Mouse (Mus musculus) heart, adult 2 months (tissue): ENCODE results near the gene Grm5. TPM values are rescaled to one million over a fixed set of nuclear protein-coding genes. Genes with fewer than 3 reads are reported as not detected.

ENCODE experiments used
- DNase-seq, 2 experiments: peaks; one replicate each; pipeline ENCODE4 v3.0.0; 2021
- H3K27ac ChIP-seq: fragments of 200-600 bp; 2 replicates; pipeline ENCODE4 v1.8.1; 2022
- H3K27me3 ChIP-seq: fragments of 200-500 bp; 2 replicates; pipeline ENCODE4 v1.6.1; 2012; ENCODE audit warnings: mild to moderate bottlenecking, low read length, inconsistent platforms, mixed read lengths; ENCODE audit not compliant: control insufficient read depth, insufficient read depth
- H3K36me3 ChIP-seq: fragments of 200-500 bp; 2 replicates; pipeline ENCODE4 v1.6.1; 2012; ENCODE audit warnings: low read length, inconsistent platforms; ENCODE audit not compliant: control insufficient read depth, insufficient read depth
- H3K4me1 ChIP-seq: fragments of 200-500 bp; 2 replicates; pipeline ENCODE4 v1.6.1; 2011; ENCODE audit warnings: low read length; ENCODE audit not compliant: control insufficient read depth, insufficient read depth
- H3K4me3 ChIP-seq: fragments of 200-600 bp; 2 replicates; pipeline ENCODE4 v1.8.1; 2022
- H3K79me2 ChIP-seq: fragments of 200-500 bp; replicated peaks from 2 replicates; pipeline ENCODE4 v1.6.1; 2012; ENCODE audit warnings: mild to moderate bottlenecking, inconsistent platforms, low read length, moderate library complexity, mixed read lengths; ENCODE audit not compliant: control insufficient read depth, insufficient read depth
- H3K9ac ChIP-seq: fragments of 200-500 bp; 2 replicates; pipeline ENCODE4 v1.6.1; 2012; ENCODE audit warnings: low read depth, mild to moderate bottlenecking, control low read depth, inconsistent platforms, low read length, mixed read lengths
- CTCF ChIP-seq: fragments of 200-600 bp; IDR thresholded peaks from 2 replicates; pipeline ENCODE4 v1.8.1; 2022; ENCODE audit warnings: antibody characterized with exemption, mild to moderate bottlenecking, moderate library complexity
- EP300 ChIP-seq: fragments of 200-500 bp; IDR thresholded peaks from 2 replicates; pipeline ENCODE4 v1.6.1; 2011; ENCODE audit warnings: low read depth, low read length, control low read depth; ENCODE audit not compliant: insufficient read depth
- POLR2A ChIP-seq: fragments of 200-500 bp; IDR thresholded peaks from 2 replicates; pipeline ENCODE4 v1.6.1; 2011; ENCODE audit warnings: mild to moderate bottlenecking, low read depth, low read length, control low read depth; ENCODE audit not compliant: insufficient read depth
- WGBS: fragments of 180-500 bp; shearing (Covaris S2); methylation state at CpG from one replicate; pipeline ENCODE4 v1.1.7; 2018; 5-methylcytosine and 5-hydroxymethylcytosine counted together
- intact Hi-C: fragments of 180-260 bp; cut with DNase I; formaldehyde crosslinking; loops from one replicate; pipeline ENCODE4 v1.15.1; 2025
- polyA plus RNA-seq: library from polyadenylated mRNA; depleted of rRNA; stranded (reverse); fragments of >200 nt; gene quantifications from 2 replicates; pipeline ENCODE4 v1.2.3, GENCODE M21; 2012
- total RNA-seq, 2 experiments: library from RNA; stranded (reverse); gene quantifications; 2 replicates each; pipeline ENCODE4 v1.2.3; 2021

Grm5 gene
- total and polyA plus RNA-seq, 3 experiments = not detected

DNA sequence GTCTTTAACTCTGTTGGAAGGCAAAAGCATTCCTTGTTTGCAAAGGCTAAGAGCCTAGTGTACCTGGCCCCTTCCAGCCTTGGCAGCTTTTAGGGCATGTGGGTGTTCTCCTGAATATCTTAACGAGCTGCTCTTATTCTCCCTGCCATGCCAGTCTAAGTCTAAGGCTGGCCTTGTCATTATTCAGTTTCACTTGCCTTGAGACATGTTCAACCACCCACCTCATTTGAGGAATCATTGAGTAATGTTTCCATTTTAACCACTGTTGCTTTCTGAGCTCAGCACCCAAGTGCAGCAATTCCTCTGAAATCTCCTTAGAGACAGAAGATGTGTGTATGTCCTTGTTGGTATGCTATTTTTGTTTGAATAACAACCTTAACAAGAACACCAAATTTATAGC lies 134.7 kb downstream of the Grm5 start:
- DNase-seq = no peak
- no peak for TF ChIP-seq CTCF
- no peak for TF ChIP-seq EP300
- TF ChIP-seq POLR2A = no peak

DNA sequence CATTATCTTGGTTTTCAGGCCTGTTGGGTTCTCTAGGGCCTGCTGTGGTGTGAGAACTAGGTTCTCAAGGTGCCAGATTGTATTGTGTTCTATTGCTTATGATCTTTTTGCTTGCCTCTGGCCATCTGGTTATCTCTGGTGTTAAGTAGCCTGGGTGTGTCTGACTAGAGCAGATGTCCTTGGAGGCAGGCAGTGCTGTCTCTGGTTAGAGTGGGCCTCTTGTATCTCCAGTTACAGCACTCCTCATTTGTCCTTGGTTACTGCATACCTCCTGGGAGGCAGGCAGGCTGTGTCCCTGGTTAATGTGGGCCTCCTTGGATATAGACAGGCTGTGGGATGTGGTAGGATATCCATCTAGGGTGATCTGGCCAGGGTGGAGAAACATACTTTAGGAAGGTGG lies 150.5 kb downstream of the Grm5 start:
- TF ChIP-seq POLR2A (no peak), CTCF (no peak), EP300 (no peak)
- Histone ChIP-seq H3K9ac (no peak overlapping the region), H3K4me3 (no peak overlapping the region), H3K79me2 (no peaks in the 10 kb centered on the region), H3K4me1 (no peaks in the 10 kb centered on the region), H3K36me3 (no peaks in the 10 kb centered on the region), H3K27me3 (no peaks in the 10 kb centered on the region), H3K27ac (no peak overlapping the region)
- DNase-seq = no peak
- intact Hi-C loops = no loop called here

More for the DNA sequence above, 134.7 kb downstream of the Grm5 start:
- 58% methylated on average over 1 of the region's 1 CpGs for WGBS
- intact Hi-C loops = no loop called here
- H3K9ac ChIP-seq = no peak overlapping the region
- H3K27me3 ChIP-seq = no peaks in the 10 kb centered on the region
- no peaks in the 10 kb centered on the region for H3K36me3 ChIP-seq
- no peak overlapping the region for H3K27ac ChIP-seq
- H3K4me3 ChIP-seq = no peak overlapping the region
- H3K79me2 ChIP-seq = no peaks in the 10 kb centered on the region
- H3K4me1 ChIP-seq = no peaks in the 10 kb centered on the region

DNA sequence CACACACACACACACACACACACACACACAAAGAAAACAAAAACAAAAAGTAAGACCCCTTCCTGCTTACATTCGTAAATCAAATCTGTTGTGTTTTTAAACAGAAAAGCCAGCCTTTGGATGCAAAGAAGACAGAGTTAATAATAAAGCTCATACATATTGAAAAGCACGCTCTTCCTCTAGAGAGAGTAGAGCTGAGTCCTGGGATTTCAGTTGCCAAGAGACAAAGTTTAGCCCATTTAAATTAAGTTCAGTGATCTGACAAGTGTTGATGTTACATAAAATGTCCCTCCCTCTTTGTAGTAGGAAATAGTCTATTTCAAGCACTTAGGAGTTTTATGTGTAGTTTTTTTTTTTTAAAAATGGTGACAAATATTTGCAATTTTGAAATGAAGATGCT lies 178.0 kb downstream of the Grm5 start:
- no peaks in the 10 kb centered on the region for H3K27me3 ChIP-seq
- TF ChIP-seq POLR2A (no peak), EP300 (no peak), CTCF (no peak)
- no peak overlapping the region for H3K9ac ChIP-seq
- intact Hi-C loops = no loop called here
- DNase-seq = no peak
- no peaks in the 10 kb centered on the region for H3K36me3 ChIP-seq
- 70% methylated on average over 2 of the region's 2 CpGs for WGBS
- H3K27ac ChIP-seq = no peak overlapping the region
- H3K79me2 ChIP-seq = no peaks in the 10 kb centered on the region
- H3K4me3 ChIP-seq = no peak overlapping the region
- no peaks in the 10 kb centered on the region for H3K4me1 ChIP-seq

DNA sequence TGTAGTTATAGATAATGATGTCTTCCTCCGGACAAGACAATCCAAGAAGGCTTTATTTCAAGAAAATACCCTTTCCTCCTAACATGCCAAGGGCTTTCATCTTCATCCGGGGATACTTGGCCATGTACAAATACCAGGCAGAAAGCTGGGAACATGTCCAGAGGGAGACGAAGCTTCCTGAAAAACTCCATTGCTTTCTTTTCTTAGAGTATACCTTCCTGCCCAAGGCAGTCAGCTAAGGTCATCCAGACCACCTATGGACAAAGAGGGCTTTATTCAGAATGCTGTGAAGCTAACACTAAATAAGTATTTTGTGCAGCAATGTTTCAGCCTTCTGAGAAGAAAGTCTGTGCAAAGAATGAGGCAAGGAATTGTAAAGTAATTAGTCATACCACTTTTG lies 178.4 kb downstream of the Grm5 start:
- Histone ChIP-seq H3K27me3 (no peaks in the 10 kb centered on the region), H3K4me1 (no peaks in the 10 kb centered on the region), H3K36me3 (no peaks in the 10 kb centered on the region), H3K79me2 (no peaks in the 10 kb centered on the region), H3K9ac (no peak overlapping the region), H3K27ac (no peak overlapping the region), H3K4me3 (no peak overlapping the region)
- no peak for DNase-seq
- WGBS = 37% methylated on average over 3 of the region's 3 CpGs
- intact Hi-C loops = no loop called here
- no peak for TF ChIP-seq CTCF

DNA sequence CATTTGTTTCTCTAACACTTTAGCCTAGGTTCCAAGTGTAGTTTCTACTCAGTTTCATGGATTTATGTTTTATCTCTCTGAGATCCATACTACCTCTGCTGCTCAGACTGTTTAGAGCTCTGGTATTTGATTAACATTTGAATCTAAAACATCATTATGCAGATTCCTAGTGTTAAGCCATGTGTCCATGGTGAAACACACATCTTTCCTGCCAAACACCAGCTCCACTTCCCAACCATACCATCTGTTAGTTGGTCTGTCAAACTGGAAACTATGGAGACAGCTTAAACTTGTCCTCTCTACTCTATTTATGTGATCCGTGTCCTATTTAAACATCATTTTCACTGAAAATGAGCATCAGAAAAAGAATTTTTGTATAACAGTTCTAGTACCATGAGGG lies 203.6 kb downstream of the Grm5 start:
- no peaks in the 10 kb centered on the region for H3K79me2 ChIP-seq
- TF ChIP-seq POLR2A = no peak
- TF ChIP-seq EP300 = no peak
- no peak for TF ChIP-seq CTCF
- H3K4me1 ChIP-seq = no peaks in the 10 kb centered on the region
- H3K9ac ChIP-seq = no peak overlapping the region
- DNase-seq = no peak
- WGBS = 82% methylated on average over 1 of the region's 1 CpGs
- intact Hi-C loops = no loop called here
- no peaks in the 10 kb centered on the region for H3K36me3 ChIP-seq
- no peak overlapping the region for H3K4me3 ChIP-seq
- no peaks in the 10 kb centered on the region for H3K27me3 ChIP-seq
- no peak overlapping the region for H3K27ac ChIP-seq

DNA sequence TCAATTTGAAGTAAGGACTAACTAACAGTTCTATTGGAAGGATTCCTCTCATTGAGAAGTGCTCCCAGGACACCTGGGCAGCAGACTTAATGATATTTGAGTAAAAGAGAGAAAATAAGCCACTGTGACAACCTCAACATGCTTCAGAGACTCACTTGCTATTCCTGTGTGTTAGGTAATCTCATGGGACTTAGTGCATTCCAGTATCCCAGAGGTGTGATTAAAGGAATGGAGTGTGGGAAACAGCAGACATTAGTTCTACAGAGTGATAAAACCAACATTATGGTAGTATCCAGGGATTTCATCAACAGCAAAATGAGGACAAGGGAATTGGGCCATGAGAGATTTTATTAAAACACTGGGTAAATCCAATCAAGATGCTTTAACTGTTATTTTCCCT lies 205.0 kb downstream of the Grm5 start:
- no peak for DNase-seq
- H3K36me3 ChIP-seq = no peaks in the 10 kb centered on the region
- no peak overlapping the region for H3K27ac ChIP-seq
- H3K4me1 ChIP-seq = no peaks in the 10 kb centered on the region
- H3K4me3 ChIP-seq = no peak overlapping the region
- no peaks in the 10 kb centered on the region for H3K79me2 ChIP-seq
- TF ChIP-seq EP300 (no peak), CTCF (no peak), POLR2A (no peak)
- H3K9ac ChIP-seq = no peak overlapping the region
- intact Hi-C loops = no loop called here
- no peaks in the 10 kb centered on the region for H3K27me3 ChIP-seq

DNA sequence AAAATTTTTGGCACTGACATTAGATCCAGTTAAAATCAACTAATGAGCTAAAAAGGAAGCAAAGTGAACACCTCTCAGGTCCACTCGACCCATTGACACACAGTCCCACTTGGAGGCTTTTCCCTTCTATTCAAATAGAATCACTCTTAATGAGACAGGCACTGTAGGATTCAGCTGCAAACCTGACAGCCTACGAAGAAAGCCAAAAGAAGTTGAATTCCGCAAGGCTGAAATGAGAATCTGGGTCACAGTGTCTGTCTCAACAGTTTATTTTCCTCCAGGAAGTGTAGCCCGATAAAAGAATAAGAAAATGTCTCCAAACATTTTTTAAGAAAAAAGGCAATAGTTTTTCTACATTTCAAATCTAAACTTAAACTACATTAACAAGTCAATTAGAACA lies 209.9 kb downstream of the Grm5 start:
- H3K27ac ChIP-seq = no peak overlapping the region
- no peaks in the 10 kb centered on the region for H3K36me3 ChIP-seq
- 69% methylated on average over 4 of the region's 4 CpGs for WGBS
- H3K79me2 ChIP-seq = no peaks in the 10 kb centered on the region
- intact Hi-C loops = no loop called here
- no peak overlapping the region for H3K4me3 ChIP-seq
- no peaks in the 10 kb centered on the region for H3K4me1 ChIP-seq
- TF ChIP-seq CTCF (no peak), POLR2A (no peak), EP300 (no peak)
- no peak overlapping the region for H3K9ac ChIP-seq
- no peaks in the 10 kb centered on the region for H3K27me3 ChIP-seq
- no peak for DNase-seq
